Mouse (Mus musculus) testis, adult 2 months (tissue): ENCODE measurements around the gene Shroom1.

Experiments
- CTCF ChIP-seq: fragments of 200-500 bp; IDR thresholded peaks from 2 replicates; pipeline ENCODE4 v1.5.1; 2012; ENCODE audit warnings: low read depth, mild to moderate bottlenecking, inconsistent platforms, low read length, moderate library complexity; ENCODE audit not compliant: control insufficient read depth, insufficient read depth, insufficient replicate concordance
- POLR2A ChIP-seq: fragments of 200-500 bp; IDR thresholded peaks from 2 replicates; pipeline ENCODE4 v1.6.1; 2012; ENCODE audit warnings: low read depth, mild to moderate bottlenecking, inconsistent platforms, low read length, moderate library complexity; ENCODE audit not compliant: control insufficient read depth

DNA sequence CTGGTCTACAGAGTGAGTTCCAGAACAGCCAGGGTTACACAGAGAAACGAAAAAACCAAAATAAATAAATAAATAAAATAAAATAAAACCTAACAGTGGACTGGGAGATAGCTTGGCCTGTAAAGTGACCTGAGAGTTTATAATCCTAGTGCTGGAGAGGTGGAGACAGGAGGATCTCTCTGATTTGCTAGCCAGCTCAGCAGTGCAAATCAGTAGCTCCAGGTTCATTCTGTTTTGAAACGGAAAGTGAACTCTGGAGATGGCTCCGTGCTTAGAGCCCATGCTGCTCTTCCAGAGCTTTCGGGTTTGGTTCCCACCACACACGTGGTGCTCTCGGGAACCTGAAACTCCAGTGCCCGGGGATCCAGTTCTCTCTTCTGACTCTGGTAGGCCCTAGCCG, 9.0 kb upstream of the Shroom1 start:
- no peak for TF ChIP-seq CTCF
- no peak for TF ChIP-seq POLR2A
